Mouse (Mus musculus): ENCODE results near the gene Paqr7.

Gene Paqr7

GRCm38 (mm10) chr4:134501095-134501494 is 4.6 kb downstream of the Paqr7 start:
- no peak for DNase-seq (ENCODE audit: low spot score in 2 of 2)

DNA sequence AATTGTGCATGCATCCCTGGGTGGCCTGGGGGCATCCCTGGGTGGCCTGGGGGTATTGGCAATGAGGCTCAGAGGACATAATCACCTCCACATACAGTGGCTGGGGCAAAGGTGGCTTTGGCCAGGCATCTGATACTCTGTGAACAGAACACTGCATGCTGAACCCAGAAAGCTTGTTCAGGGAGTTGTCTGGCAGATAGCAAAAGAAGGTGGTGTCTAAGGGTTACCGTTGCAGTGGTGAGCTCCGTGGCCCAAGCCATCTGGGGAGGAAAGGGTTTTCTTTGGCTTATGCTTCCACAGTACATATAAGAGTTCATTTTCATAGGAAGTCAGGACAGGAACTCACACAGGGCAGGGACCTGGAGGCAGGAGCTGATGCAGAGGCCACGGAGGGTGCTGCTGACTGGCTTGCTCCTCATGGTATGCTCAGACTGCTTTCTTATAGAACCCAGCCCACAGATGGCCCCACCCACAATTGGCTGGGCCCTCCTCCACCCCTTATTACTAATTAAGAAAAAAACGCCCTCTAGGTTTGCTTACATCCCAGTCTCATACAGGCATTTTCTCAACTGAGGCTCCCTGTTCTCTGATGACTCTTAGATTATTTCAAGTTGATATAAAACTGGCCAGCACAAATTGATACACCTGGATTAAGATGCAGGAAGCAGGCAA is 7.3 kb downstream of the Paqr7 start:
- no peak for DNase-seq (ENCODE audit: low spot score in 2 of 2)

GRCm38 (mm10) chr4:134505303-134505789 is 8.8 kb downstream of the Paqr7 start:
- no peak for DNase-seq (ENCODE audit: low spot score in 2 of 2)

DNA sequence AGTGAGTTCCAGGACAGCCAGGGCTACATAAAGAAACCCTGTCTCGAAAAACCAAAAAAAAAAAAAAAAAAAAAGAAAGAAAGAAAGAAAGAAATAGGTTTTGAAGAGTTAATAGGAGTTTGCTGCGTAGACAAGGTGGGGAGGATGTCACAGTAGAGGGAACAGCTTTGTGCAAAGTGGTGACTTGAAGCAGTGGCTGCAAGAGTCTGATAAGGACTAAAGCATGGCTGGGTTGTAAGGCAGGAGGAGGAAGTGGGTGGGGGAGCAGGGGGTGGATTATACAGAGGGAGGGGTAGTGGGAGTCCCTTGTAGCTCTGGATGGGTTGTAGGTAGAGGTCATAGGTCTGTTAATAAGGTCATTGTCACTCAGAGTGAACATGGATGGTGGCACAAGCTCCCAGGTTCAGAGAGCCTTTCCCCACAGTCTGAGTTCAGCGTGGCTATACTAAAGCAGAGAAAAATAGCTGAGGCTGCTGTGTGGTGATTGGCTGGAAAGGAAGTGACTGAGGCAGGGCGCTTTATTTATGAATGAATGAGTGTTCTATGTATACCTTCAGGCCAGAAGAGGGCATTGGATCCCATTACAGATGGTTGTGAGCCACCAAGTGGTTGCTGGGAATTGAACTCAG is 9.6 kb downstream of the Paqr7 start:
- no peak for DNase-seq (ENCODE audit: low spot score in 2 of 2)

DNA sequence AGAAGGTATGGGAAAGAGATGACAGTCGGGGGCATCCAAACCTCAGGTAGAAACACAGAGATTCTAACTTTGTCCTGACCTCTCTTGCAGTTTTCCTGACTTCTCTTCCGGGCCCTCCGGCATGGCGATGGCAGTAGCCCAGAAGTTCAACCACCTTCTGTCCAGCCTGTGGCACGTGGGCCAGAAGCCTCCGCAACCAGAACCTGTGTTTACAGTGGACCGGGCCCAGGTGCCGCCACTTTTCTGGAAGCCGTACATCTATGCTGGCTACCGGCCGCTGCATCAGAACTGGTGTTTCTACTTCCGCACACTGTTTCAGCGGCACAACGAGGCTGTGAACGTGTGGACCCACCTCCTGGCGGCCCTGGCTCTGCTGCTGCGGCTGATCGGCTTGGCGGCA is 10.2 kb downstream of the Paqr7 start:
- no peak for DNase-seq (ENCODE audit: low spot score in 2 of 2)

- DNase-seq (ENCODE audit: low spot score in 2 of 2), result no peak
These were observed 13.9 kb downstream of the Paqr7 start for GRCm38 (mm10) chr4:134510396-134510795.

GRCm38 (mm10) chr4:134510845-134511411 is 14.4 kb downstream of the Paqr7 start, which contains the start of gene Aunip:
Aunip (plus strand) TSS chr4:134510999.
- DNase-seq (ENCODE audit: low spot score in 2 of 2), result peak in 1 of 2 experiments; percentile 79

DNA sequence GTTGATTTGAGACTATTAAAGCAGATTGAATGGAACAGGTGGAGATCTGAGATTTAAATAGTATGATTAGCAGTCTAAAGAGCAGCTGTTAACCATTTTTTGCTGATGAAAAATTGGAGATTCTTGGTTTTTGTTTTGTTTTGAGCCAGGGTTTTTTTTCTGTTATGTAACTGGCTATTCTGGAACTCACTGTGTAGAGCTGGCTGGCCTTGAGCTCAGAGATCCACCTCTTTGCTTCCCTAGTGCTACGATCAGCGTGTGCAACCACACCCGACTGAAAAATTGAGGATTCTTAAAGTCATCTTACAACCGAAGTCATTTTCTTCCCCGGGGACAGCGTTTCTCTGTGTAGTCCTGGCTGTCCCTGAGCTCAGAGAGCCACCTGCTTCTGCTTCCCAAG is 15.2 kb downstream of the Paqr7 start:
- DNase-seq (ENCODE audit: low spot score in 2 of 2), result no peak

- peak in 1 of 2 experiments; percentile 47 for DNase-seq (ENCODE audit: low spot score in 2 of 2)
These were observed 16.3 kb downstream of the Paqr7 start for GRCm38 (mm10) chr4:134512798-134513197.

DNA sequence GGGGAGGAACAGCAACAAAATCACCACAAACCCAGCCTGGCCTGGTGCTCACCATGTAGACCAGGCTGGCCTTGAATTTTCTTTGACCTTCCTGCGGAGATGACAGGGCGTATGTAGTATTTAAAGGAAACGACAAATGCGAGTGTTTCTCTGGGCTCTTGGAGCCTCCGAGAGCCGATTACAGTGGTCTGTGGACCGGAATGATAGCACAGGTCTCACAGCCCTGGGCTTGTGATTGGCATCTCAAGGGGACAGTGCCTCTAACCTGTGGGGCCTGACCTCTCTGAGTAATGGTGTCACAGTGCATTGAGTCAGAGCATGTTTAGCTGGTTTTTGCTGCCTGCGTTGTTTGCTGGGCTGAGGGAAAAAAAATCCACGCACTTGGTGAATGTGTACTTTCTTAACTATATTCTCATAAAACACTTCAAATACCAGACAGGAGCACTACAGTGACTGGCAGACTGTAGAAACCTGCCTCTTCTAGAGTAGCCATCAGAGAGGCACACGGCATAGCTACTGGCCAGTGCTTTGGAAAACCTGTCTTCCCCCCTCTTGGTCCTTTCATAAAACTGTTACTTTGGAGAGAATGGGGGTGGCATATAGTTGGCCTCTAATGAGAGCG is 17.9 kb downstream of the Paqr7 start:
- DNase-seq (ENCODE audit: low spot score in 2 of 2), result no peak

- no peak for DNase-seq (ENCODE audit: low spot score in 2 of 2)
These were observed 19.1 kb downstream of the Paqr7 start for GRCm38 (mm10) chr4:134515614-134516013.

DNA sequence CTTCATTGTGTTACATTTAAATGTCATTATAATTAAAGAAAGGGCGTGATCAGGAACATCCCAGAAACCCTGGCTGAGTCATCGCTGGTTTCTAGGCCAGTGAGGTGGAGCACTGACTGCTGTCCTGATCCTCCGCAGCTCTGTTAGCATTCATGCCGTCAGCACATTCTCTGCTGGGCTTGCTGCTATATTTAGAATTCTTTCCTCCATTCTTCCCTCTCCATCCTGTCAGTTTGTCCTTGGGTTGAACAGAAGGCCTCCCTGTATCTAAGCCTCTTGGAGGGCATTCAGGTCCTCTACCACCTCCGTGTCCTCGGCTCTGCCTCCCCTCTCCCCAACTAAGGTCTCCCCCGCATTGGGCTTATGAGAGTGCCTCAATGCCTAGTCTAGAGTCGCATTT is 20.5 kb downstream of the Paqr7 start:
- DNase-seq (ENCODE audit: low spot score in 2 of 2), result peak; percentile 47 to 63

GRCm38 (mm10) chr4:134517719-134518118 is 21.2 kb downstream of the Paqr7 start:
- peak in 1 of 2 experiments; percentile 49 for DNase-seq (ENCODE audit: low spot score in 2 of 2)

DNA sequence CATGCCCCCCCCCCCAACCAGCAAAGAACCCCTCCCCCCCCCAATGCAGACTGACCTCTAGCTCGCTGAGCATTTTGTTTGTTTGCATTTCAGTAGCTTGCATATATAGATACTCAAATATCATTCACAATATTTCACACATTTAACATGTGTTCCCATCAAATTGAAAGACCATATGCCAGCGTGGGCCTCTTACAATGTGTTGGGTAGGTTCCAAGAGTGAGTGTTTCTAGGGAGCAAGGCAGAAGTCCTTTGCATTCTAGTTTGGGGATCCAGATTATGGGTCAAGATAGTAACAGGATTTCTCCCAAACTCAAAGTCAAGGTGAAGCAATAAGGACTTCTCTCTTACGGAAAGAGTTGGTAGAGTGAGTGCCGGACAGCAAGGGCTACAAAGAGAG is 22.0 kb downstream of the Paqr7 start:
- DNase-seq (ENCODE audit: low spot score in 2 of 2), result no peak

DNA sequence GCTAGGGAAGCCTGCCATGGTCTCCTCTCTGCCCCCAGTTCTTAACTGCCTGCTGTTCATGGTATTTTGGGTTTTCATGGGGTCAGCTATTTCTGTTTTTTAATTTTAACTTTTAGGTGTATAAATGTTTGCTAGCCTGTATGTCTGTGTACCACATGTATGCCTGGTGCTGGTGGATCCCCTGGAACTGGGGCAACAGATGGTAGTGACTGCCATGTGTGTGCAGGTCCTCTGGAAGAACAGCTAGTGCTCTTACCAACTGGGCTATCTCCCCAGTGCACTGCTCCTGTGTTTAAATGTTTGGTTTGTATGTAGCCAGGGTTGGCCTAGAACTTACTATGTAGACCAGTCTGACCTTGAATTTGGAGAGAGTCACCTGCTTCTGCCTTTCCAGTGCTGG is 22.8 kb downstream of the Paqr7 start:
- no peak for DNase-seq (ENCODE audit: low spot score in 2 of 2)

- DNase-seq (ENCODE audit: low spot score in 2 of 2), result no peak
These were observed 26.9 kb downstream of the Paqr7 start for GRCm38 (mm10) chr4:134523447-134523846.

- no peak for DNase-seq (ENCODE audit: low spot score in 2 of 2)
These were observed 29.3 kb downstream of the Paqr7 start for GRCm38 (mm10) chr4:134525806-134526205.

- no peak for DNase-seq (ENCODE audit: low spot score in 2 of 2)
These were observed 29.7 kb downstream of the Paqr7 start for GRCm38 (mm10) chr4:134526220-134526619.

- no peak for DNase-seq (ENCODE audit: low spot score in 2 of 2)
These were observed 36.4 kb downstream of the Paqr7 start for GRCm38 (mm10) chr4:134532928-134533327.

DNA sequence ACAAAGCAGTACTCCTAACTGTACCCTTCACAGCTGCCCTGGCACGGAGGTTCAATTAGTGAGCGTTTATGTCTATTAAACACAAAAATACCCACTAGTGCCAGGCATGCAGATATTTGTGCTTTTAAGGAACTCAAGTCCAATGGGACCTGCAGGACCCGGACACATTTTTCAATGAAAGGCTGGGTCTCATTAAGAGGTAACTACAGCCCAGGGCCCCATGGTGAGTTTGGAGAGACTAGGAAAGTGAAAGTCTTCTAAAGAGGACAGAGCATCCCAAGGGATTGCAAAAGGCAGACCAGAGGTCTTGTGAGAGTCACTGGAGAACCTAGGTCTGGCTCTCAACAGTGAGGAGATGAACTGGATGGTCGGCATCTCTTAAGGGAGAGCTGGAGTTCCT is 36.9 kb downstream of the Paqr7 start:
- DNase-seq (ENCODE audit: low spot score in 2 of 2), result no peak

GRCm38 (mm10) chr4:134534124-134534886 is 37.8 kb downstream of the Paqr7 start:
- no peak for DNase-seq (ENCODE audit: low spot score in 2 of 2)

Measured in left cerebral cortex, adult 9 months (tissue).